Mouse (Mus musculus) regulatory T cell (primary cell): ENCODE data around the gene Pde4b.

Experiments
- in situ Hi-C: fragments of 300-600 bp; cut with MboI, MseI; formaldehyde crosslinking; loops from one replicate; pipeline ENCODE4 v1.15.1; 2025; ENCODE audit warnings: high pct_unique_total_duplicates

Pde4b gene

DNA sequence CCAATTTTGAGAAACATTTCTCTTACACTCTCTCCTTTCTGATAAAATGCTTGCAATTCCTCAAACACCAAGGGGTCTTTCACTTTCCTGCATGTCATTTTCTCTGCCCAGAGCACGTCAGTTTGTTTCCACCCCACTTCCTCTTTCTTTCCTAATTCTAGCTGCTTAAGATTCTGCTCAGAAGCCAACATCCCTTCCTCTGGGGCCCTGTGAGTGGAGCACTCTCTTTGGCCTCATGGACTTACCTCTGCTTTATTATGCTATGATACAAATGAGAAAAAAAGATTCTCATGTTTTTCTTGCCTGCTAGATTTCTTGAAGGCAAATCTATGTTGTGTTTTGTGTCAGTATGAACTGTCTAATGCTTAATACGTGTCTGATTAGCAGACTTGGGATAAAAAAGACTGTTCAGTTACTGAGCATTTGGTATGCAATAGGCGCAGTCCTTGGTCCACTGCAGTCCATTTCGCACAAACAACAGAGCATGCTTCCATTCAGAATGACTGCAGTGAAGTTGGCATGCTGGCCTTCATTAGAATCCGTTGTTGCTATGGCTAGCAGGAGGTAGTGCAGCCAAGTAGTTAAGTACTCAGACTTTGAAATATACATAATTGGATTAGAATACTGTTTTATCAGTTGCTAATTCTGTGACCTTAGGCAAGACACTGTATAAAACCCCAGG, 446.8 kb downstream of the Pde4b start:
- in situ Hi-C loops = no loop called here

DNA sequence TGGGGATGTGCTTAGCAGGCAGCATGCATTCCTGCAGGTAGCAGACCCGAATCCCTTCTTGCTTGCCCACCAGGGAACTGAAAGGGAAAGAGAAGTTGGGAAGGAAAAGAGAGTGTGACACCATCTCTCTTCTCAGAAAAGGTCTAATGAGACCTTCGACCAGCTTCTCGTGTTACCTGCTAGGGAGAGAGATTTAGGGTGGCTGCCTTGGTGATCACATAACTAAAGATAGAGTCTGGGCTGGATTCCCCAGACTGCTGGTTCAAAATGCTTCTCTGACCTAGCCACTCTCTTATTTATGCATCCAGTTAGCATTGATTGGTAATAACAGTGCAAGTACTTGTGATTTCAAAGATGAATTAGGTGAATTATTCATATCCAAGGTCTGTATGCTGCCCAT, 448.5 kb downstream of the Pde4b start:
- in situ Hi-C loops = no loop called here

DNA sequence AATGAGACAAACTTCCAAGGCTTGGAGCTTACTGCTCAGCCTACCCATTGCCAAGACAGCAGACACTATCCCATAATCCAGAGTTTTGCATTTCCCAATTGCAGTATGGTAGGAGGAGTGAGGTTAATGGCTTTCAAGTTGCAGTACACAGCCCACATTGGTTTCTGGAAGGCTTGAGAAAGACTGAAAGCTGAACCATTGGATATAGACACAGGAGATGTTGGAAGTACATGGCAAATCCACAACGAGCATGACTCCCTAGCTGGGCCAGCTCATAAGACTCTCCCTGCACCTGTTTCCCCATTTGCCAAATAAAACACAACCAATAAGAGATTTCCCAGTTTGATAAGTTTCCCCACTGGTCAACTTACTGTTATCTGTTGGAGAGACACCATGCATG, 450.9 kb downstream of the Pde4b start:
- in situ Hi-C loops = no loop called here

GRCm38 (mm10) chr4:102538793-102539192, 451.4 kb downstream of the Pde4b start:
- in situ Hi-C loops = no loop called here

GRCm38 (mm10) chr4:102539598-102540180, 452.3 kb downstream of the Pde4b start:
- in situ Hi-C loops = no loop called here

DNA sequence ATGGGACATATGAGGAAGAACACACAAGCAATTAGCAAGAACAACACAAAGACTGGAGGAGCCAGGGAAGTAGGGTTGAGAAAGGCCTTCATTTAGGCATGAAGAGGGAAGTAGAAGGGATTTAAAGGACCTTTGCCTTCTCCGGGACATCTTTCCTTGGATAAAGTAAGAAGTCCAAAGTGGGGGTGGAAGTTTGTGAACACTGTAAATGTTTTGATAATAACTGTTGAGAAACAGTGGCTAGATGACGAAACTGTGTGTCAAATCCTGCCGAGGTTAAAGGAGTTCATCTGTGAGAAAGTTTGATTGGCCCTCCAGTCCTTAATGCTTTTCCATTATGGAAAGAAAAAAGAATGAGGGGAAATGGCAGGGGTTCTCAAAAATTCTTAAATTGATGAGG, 455.6 kb downstream of the Pde4b start:
- in situ Hi-C loops = no loop called here

DNA sequence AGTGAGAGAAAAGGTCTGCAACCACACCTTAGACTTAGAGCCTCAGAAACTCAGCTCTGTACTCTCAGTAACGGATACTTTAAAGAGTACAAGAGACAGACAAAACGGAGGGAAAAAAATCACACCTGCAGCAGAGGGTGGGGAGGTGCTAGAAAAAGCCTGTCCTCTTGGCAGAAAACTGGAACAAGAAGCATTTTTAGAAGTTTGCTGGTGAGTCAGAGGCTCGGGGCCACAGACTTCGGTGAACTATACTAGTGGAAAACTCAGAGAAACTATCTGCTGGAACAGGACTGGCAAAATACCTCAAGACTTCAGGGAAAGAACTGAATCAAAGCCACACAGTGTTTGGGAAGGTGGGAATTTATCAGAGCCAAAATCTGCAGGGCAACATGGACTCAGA, 457.9 kb downstream of the Pde4b start:
- in situ Hi-C loops = no loop called here

DNA sequence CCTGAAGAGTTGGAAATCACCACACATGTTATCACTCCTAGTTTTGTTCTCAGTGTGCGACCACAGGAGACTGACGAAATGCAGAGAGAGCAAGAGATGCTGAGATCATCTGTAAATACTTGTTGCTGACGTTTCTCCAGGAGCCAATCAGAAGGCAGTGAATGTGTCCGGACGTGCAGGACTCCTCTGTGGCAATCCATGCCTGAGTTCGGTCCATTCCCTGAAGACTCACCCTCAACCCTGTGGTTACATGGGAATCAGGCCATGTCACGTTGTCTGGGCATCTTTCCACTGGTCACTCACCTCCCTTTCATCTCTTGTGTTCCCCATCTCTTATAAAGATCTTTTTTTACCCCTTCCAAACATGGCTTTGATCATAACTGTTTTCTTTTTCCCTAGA, 468.2 kb downstream of the Pde4b start:
- in situ Hi-C loops = no loop called here

GRCm38 (mm10) chr4:102557006-102557405, 469.7 kb downstream of the Pde4b start:
- in situ Hi-C loops = no loop called here

DNA sequence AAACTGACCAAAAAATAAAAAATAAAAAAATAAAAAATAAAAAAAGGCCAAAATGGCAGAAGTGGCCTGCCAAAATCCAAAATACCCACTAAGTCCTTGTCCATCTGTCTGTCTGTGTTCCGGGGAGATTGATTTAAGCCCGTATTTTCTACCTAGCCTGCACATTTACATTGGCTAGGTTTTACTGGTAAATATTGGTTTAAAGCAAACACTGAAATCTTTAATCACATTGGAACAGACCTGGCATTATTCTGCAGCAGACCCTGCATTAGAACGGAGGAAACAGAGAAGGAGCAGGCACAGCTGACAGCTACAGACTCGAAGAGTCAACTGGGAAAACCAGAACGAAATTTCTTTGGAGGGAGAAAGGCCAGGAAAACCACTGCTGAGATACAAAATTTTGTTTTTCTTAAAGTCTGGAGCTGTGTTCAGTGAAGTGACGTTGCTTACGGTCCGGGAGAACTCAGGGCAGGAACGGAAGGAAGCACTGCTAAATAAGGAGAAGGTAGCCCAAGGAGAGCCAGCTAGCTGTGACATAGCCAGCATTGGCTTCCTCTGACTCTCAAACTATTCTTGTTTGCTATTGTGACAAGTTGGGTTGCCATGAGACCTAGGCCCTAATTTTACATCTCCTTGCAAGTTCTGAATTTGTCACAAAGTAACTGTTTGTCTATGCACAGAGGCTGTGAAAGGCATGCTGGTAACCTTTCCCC, 470.3 kb downstream of the Pde4b start:
- in situ Hi-C loops = no loop called here

GRCm38 (mm10) chr4:102558328-102558727, 471.0 kb downstream of the Pde4b start:
- in situ Hi-C loops = no loop called here

GRCm38 (mm10) chr4:102560676-102561280, 473.4 kb downstream of the Pde4b start:
- in situ Hi-C loops = no loop called here

DNA sequence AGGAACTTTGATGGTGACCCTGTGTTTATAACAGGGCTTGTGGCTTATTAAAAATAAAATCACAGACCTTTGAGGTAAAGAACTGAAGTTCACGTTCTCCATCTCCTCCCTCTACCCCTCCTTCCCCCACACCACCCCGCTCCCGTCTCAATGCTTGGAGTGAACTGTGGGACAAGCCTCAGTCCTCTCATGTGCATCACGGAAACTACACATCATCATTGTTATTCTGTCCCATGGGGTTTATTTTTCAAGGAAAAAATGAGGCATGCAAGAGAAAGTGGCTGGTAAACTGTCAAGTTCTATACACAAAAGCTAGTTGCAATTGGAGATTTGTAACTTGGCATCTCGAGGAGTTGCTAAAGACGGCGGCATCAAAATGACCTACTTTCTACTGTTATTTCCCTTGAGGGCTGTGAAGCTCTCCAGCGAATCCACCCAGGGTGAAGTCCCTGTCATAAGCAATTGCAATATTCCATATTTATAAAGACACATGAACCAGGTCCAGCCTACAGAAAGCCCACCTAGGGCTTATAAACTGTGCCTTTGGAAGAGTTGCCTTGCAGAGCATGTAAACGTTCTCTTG, 476.0 kb downstream of the Pde4b start:
- in situ Hi-C loops = no loop called here

DNA sequence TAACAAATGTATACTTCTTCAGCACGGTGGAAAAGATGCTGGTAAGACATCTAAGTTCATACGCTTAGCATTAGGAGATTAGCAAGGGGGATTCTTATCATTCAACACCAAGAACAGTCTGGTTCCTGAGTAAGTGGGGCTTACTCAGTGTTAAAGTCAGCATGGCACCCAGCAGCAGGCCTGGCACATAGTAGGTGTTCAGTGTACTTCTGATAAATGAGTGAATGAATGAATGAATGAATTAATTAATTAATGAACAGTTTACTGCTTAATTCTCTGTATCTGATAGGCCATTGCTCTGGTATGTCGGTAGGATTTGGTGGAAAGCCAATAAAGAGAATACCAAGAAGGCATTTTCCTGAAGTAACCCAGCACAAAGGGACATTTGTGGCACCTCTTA, 476.9 kb downstream of the Pde4b start:
- in situ Hi-C loops = no loop called here

DNA sequence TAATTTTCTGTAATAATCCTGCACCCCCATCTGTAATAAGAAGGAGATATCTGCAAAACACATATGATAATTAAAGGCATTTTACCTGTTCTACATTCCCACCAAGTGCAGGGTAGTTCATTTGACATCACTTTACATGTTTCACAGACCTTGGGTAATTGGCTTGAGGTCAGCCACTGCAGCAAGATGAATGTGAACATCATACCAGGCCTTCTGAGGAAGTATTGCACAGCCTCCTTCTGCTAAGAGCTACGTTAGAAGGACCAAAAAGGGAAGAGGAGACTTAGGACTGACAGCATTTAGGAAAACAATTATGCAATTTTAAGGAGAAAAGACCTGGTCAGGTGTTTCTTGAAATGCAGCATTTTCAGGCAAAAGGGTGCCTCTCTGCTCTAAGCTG, 479.1 kb downstream of the Pde4b start:
- in situ Hi-C loops = no loop called here

DNA sequence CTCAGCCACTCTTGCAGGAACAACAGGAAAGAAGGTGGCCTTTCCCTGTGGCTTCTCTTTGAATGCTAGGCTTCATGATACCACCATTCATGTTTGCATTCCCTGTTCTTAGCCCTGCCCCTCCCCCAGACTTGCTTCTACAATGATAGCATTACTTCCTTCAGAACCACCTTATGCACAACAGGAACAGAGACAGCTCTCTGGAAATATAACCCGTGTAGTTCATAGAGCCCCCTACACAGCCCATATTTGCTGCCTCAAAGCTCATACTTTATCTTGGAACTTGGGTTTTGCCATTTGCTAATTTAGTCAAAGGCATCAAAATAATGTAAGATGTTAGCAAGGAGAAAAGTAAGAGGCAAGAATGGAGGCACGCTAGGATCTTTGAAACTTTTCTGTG, 479.8 kb downstream of the Pde4b start:
- in situ Hi-C loops = no loop called here

DNA sequence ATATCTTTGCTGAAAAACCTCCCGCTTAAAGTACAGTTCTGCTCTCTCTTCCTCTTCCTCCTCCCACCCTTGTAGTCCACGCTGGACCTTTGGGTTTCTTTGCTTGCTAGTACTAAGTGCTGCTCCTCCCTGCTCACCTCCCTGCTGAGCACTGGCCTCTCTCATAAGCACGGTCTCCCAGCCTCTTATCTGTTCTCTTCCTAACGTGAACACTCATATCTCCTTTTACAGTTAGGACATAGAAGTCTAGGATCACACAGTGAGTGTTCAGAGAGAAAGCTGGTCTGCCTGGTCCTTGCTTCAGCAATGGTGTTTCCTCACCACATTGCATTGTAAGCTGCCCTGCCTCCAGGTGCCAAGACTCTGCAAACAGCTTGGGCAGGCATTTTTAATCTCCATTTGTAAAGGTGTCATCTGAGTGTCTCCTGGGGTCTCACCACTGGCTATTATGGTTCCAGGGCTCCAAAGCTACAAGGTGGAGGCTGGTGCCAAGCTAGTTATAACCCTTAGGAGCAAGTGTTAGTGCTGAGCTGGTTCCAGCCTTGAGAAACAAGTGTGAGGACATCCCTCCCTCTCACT, 480.4 kb downstream of the Pde4b start:
- in situ Hi-C loops = no loop called here

DNA sequence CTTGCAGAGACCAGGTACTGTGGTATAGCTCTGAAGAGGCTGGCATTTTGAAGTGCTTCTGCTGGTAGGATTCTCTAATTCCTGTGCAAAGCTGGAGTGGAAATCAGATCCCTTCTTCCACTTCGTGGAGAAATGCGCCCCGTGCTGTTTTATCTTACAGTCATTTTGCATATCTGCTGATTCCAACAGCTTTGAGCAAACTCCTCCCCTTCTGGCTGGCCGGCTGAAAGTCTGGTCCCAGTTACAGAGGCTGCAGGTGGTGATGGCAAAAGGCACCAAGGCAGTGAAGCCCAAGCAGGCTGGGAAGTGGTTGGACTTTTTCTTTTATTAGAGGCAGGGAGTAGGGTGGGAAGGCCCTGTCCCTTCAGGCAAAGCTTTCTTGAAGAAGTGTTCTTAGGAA, 481.2 kb downstream of the Pde4b start:
- in situ Hi-C loops = no loop called here

- in situ Hi-C loops = no loop called here
Measured at GRCm38 (mm10) chr4:102569101-102569583, 481.8 kb downstream of the Pde4b start.

DNA sequence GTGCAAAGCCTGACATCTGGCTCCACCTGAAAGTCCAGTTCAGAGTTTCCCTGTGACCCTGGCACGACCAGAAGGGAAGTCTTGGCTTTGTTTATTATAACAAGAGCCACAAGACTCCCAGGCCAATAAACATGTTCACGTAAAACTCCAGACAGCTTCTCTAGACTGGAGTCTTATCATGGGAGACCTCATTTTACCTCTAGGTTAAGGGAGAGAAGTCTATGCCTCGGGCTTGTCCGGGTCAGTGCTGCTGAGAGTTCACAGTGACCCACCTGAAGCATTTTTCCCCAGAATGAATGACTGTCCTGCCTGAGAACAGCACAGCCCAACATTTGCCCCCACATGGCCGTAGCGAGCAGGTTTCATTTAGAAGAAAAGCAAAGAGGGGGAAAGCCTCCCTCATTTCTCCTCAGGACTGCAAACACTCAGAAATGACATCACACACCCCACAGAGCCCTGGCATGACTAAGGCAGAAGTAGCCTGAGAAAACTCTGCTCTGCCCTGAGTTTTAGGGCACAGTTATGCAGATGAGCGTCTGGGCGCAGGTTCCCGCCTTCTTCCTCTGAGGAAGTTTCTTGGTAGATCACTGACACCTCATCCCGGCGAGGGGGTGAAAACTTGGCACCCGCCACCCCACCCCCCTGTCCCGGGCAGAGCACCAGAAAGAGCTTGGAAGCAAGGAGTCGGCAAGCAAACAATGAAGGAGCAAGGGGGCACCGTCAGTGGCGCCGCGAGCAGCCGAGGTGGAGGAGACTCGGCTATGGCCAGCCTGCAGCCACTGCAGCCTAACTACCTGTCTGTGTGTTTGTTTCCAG, 482.8 kb downstream of the Pde4b start:
- in situ Hi-C loops = loop anchor here (5.0 kb wide), 1 partner anchor 53 kb away; no protein-coding TSS in a partner anchor
